Mouse (Mus musculus) liver, embryonic 14.5 days (tissue): ENCODE results near the gene Prrg2. TPM values are rescaled to one million over a fixed set of nuclear protein-coding genes. Genes with fewer than 3 reads are reported as not detected.

Source experiments
- ATAC-seq: fragments of 200-750 bp; cut with Nextera tagmentation; 2 replicates; pipeline ENCODE4 v1.8.0; 2017; ENCODE audit warnings: moderate number of reproducible peaks, mild to moderate bottlenecking, moderate library complexity; ENCODE audit not compliant: insufficient read depth
- DNase-seq, 3 experiments: peaks; one replicate each; pipeline ENCODE4 v3.0.0-alpha.2; 2012 to 2013; ENCODE audit warnings: low read depth in 3 of 3, low spot score in 3 of 3
- H3K27ac ChIP-seq: fragments of 300-500 bp; sonication (generic); 2 replicates; pipeline ENCODE4 v1.5.1; 2014; ENCODE audit warnings: moderate library complexity, mild to moderate bottlenecking, control low read depth, inconsistent platforms
- H3K27me3 ChIP-seq: fragments of 300-500 bp; sonication (generic); 2 replicates; pipeline ENCODE4 v1.6.1; 2014; ENCODE audit warnings: mild to moderate bottlenecking, low read length, moderate library complexity; ENCODE audit not compliant: control insufficient read depth, insufficient read depth
- H3K36me3 ChIP-seq: fragments of 300-500 bp; sonication (generic); replicated peaks from 2 replicates; pipeline ENCODE4 v1.6.1; 2014; ENCODE audit warnings: low read depth; ENCODE audit not compliant: control insufficient read depth, insufficient read depth
- H3K4me1 ChIP-seq, 2 experiments: fragments of 200-500 bp in 1 of 2; fragments of 300-500 bp in 1 of 2; sonication (generic) in 1 of 2; replicated peaks; 2 replicates each; pipeline ENCODE4 v1.6.1; 2012 to 2014; ENCODE audit warnings: antibody characterized with exemption in 1 of 2, inconsistent platforms in 1 of 2, low read length in 1 of 2; ENCODE audit not compliant: control insufficient read depth in 2 of 2, insufficient read depth in 2 of 2
- H3K4me2 ChIP-seq: fragments of 300-500 bp; sonication (generic); 2 replicates; pipeline ENCODE4 v1.6.1; 2014; ENCODE audit warnings: low read depth, mild to moderate bottlenecking, control low read depth, moderate library complexity
- H3K4me3 ChIP-seq, 2 experiments: fragments of 200-500 bp in 1 of 2; fragments of 300-500 bp in 1 of 2; sonication (generic) in 1 of 2; 2 replicates each; pipeline ENCODE4 v1.5.1; 2012 to 2014; ENCODE audit warnings: low read depth in 2 of 2, low read length in 2 of 2, mild to moderate bottlenecking in 2 of 2, control low read depth in 1 of 2, inconsistent platforms in 1 of 2, moderate library complexity in 1 of 2; ENCODE audit not compliant: insufficient read depth in 1 of 2
- H3K9ac ChIP-seq: fragments of 300-500 bp; sonication (generic); replicated peaks from 2 replicates; pipeline ENCODE4 v1.6.1; 2014; ENCODE audit warnings: mild to moderate bottlenecking, control low read depth, moderate library complexity
- H3K9me3 ChIP-seq: fragments of 300-500 bp; sonication (generic); 2 replicates; pipeline ENCODE4 v1.6.1; 2016; ENCODE audit warnings: low read length, mixed read lengths; ENCODE audit not compliant: control insufficient read depth
- CTCF ChIP-seq: IDR thresholded peaks from 2 replicates; pipeline ENCODE4 v1.5.1; 2016; ENCODE audit warnings: antibody characterized with exemption, low read depth, control low read depth
- EP300 ChIP-seq: IDR thresholded peaks from 2 replicates; pipeline ENCODE4 v1.6.1; 2016; ENCODE audit warnings: antibody characterized with exemption, low read depth
- WGBS: fragments of 180-500 bp; shearing (Covaris S2); extraction: QIAGEN DNeasy Blood & Tissue Kit; methylation state at CpG from one replicate; pipeline ENCODE4 v1.1.7; 2014; ENCODE audit not compliant: insufficient replicate concordance; 5-methylcytosine and 5-hydroxymethylcytosine counted together
- polyA plus RNA-seq, 2 experiments: library from polyadenylated mRNA; depleted of rRNA in 1 of 2; stranded (reverse) in 1 of 2; unstranded in 1 of 2; fragments of >200 nt; fragmentation: Nextera tagmentation in 1 of 2; extraction: Ambion mirVana in 1 of 2; gene quantifications; 2 replicates each; pipeline versions ENCODE4 v1.2.1 to v1.2.3; 2012 to 2014

The Prrg2 gene
- polyA plus RNA-seq, 2 experiments: 6.2 to 8.5 TPM

GRCm38 (mm10) chr7:45072230-45072629 is 9.8 kb upstream of the Prrg2 start:
- Histone ChIP-seq H3K4me2 (no peak overlapping the region), H3K4me1 (peaks cover 0 to 5% of the 10 kb centered on the region in 2 experiments; a peak in 1 of 4 replicates), H3K27ac (no peak overlapping the region), H3K4me3 (no peak overlapping the region), H3K27me3 (no peaks in the 10 kb centered on the region), H3K36me3 (peaks cover 2% of the 10 kb centered on the region; the same call in 1 of the 2 replicates), H3K9me3 (no peaks in the 10 kb centered on the region), H3K9ac (no peak overlapping the region)
- DNase-seq (no peak), ATAC-seq (no peak)
- TF ChIP-seq CTCF (peak; percentile 67), EP300 (no peak)
- 63% methylated on average over 2 of the region's 2 CpGs for WGBS

GRCm38 (mm10) chr7:45069671-45070070 is 7.2 kb upstream of the Prrg2 start:
- H3K36me3 ChIP-seq: no peaks in the 10 kb centered on the region
- H3K27ac ChIP-seq: no peak overlapping the region
- H3K27me3 ChIP-seq: no peaks in the 10 kb centered on the region
- TF ChIP-seq CTCF (no peak), EP300 (no peak)
- no peak for ATAC-seq
- no peak overlapping the region for H3K4me2 ChIP-seq
- H3K4me1 ChIP-seq: 0 out of 4 replicates have a peak, but pooled peaks cover 0 to 4% of the 10 kb centered on the region in 2 experiments
- no peak for DNase-seq
- no peak overlapping the region for H3K4me3 ChIP-seq
- 52% methylated on average over 2 of the region's 2 CpGs for WGBS
- H3K9ac ChIP-seq: no peak overlapping the region
- H3K9me3 ChIP-seq: no peaks in the 10 kb centered on the region

- 10% methylated on average over 5 of the region's 5 CpGs for WGBS
- DNase-seq: peak in 1 of 3 experiments; percentile 46
Measured at GRCm38 (mm10) chr7:45068000-45068318, 5.5 kb upstream of the Prrg2 start.

GRCm38 (mm10) chr7:45067190-45067999 is 4.9 kb upstream of the Prrg2 start:
- TF ChIP-seq CTCF (no peak), EP300 (no peak)
- Histone ChIP-seq H3K4me2 (no peak overlapping the region), H3K27me3 (no peaks in the 10 kb centered on the region), H3K4me3 (no peak overlapping the region), H3K9me3 (no peaks in the 10 kb centered on the region), H3K36me3 (no peaks in the 10 kb centered on the region), H3K4me1 (peaks cover 5 to 6% of the 10 kb centered on the region in 2 experiments; a peak in 2 of 4 replicates), H3K27ac (no peak overlapping the region), H3K9ac (no peak overlapping the region)
- DNase-seq (no peak), ATAC-seq (0 out of 2 replicates have a peak, but pooled peaks have one; percentile 4)
- 33% methylated on average over 4 of the region's 4 CpGs for WGBS

More at GRCm38 (mm10) chr7:45068000-45068318, 5.5 kb upstream of the Prrg2 start:
- ATAC-seq: peak; percentile 46
- Histone ChIP-seq H3K4me3 (no peak overlapping the region), H3K4me2 (no peak overlapping the region), H3K9me3 (no peaks in the 10 kb centered on the region), H3K36me3 (no peaks in the 10 kb centered on the region), H3K4me1 (peaks cover 6 to 7% of the 10 kb centered on the region in 2 experiments; a peak in 2 of 4 replicates), H3K27me3 (no peaks in the 10 kb centered on the region), H3K9ac (no peak overlapping the region), H3K27ac (no peak overlapping the region)
- TF ChIP-seq EP300: no peak
- peak; percentile 93 for TF ChIP-seq CTCF

- WGBS: 28% methylated on average over 11 of the region's 11 CpGs
- ATAC-seq: no peak
- Histone ChIP-seq H3K27ac (peak overlapping the region; percentile 64), H3K9ac (peak overlapping the region; percentile 65), H3K27me3 (no peaks in the 10 kb centered on the region), H3K4me1 (peaks cover 14 to 17% of the 10 kb centered on the region in 2 experiments), H3K9me3 (no peaks in the 10 kb centered on the region), H3K36me3 (no peaks in the 10 kb centered on the region), H3K4me3 (peak overlapping the region; percentile 12 to 71), H3K4me2 (peak overlapping the region; percentile 59)
- TF ChIP-seq CTCF: no peak
- no peak for TF ChIP-seq EP300
- no peak for DNase-seq
Measured at GRCm38 (mm10) chr7:45061532-45062075, 873 bp downstream of the Prrg2 start.
